Mouse (Mus musculus): ENCODE data around the gene Ppp2r2c. TPM values are rescaled to one million over a fixed set of nuclear protein-coding genes. Genes with fewer than 3 reads are reported as not detected.

Ppp2r2c gene
- total and polyA plus RNA-seq, 3 experiments = 0.05 TPM; not detected in 2

DNA sequence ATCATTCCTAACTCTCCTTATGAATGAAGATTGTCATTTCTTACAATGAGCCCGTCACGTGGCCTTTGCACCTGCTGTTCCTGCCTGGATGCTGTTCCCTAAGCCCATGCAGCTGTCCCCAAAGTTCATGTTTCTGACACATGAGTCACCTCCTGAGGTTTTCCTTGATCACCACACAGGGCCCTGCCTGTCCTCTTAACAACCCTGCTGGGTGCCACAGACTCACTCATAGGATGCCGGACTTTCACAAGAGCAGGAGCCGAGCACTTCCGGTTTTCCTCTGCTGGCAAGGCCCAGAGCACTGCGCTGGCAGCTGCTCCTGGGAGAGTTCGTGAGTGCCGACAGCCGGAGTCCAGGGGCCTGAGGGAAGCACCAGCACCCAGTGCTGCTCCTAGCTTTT, 132.7 kb downstream of the Ppp2r2c start:
- H3K36me3 ChIP-seq (replicated peaks) = no peaks in the 10 kb centered on the region
- H3K4me3 ChIP-seq (ENCODE audit: low read depth, low read length) = no peak overlapping the region
- no peaks in the 10 kb centered on the region for H3K4me1 ChIP-seq (ENCODE audit: insufficient read depth, low read depth, low read length)
- H3K9me3 ChIP-seq (replicated peaks) = peaks cover 25% of the 10 kb centered on the region
- ATAC-seq (ENCODE audit: extremely low read depth, insufficient number of reproducible peaks, low FRiP score, poor library complexity, severe bottlenecking) = no peak
- no peaks in the 10 kb centered on the region for H3K27me3 ChIP-seq (ENCODE audit: insufficient read depth, low read length)
- TF ChIP-seq GATA2 (IDR thresholded peaks at IDR 0.05; ENCODE audit: borderline replicate concordance, low read depth, low read length) = no peak
- TF ChIP-seq CTCF (IDR thresholded peaks at IDR 0.05; ENCODE audit: low read depth, low read length) = no peak
- no peak for DNase-seq (ENCODE audit: low spot score)

DNA sequence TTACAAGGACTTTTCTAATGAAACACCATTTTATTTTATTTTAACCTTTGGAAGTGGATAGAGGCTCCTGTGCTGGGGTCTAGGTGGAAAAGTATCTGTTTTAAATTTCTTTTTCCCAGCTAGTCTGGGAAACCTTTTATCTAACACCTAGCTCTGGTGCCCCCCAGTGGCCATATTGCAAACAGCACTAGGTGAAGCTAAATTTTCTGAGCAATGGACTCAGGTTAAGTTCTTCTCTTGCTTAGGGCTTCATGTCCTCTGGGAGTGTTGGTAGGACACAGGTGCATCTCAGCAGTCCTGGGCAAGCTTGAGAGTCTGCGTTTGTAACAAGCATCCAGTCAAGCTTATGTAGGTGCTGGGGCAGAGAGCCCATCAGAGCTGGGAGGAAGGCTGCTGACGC, 133.7 kb downstream of the Ppp2r2c start:
- H3K9me3 ChIP-seq (replicated peaks) = peaks cover 20% of the 10 kb centered on the region
- H3K4me1 ChIP-seq (ENCODE audit: insufficient read depth, low read depth, low read length) = no peaks in the 10 kb centered on the region
- no peak overlapping the region for H3K4me3 ChIP-seq (ENCODE audit: low read depth, low read length)
- no peak for ATAC-seq (ENCODE audit: extremely low read depth, insufficient number of reproducible peaks, low FRiP score, poor library complexity, severe bottlenecking)
- no peaks in the 10 kb centered on the region for H3K27me3 ChIP-seq (ENCODE audit: insufficient read depth, low read length)
- TF ChIP-seq TAL1 (conservative IDR thresholded peaks at IDR 0.05; ENCODE audit: low read depth, low read length) = no peak
- TF ChIP-seq GATA1 (IDR thresholded peaks at IDR 0.05; ENCODE audit: borderline replicate concordance, low read length) = no peak
- TF ChIP-seq POLR2AphosphoS5 (IDR thresholded peaks at IDR 0.05; ENCODE audit: insufficient replicate concordance, low read depth, low read length) = no peak
- no peak for TF ChIP-seq GATA2 (IDR thresholded peaks at IDR 0.05; ENCODE audit: borderline replicate concordance, low read depth, low read length)
- no peak for TF ChIP-seq CTCF (IDR thresholded peaks at IDR 0.05; ENCODE audit: low read depth, low read length)
- DNase-seq (ENCODE audit: low spot score) = no peak
- H3K36me3 ChIP-seq (replicated peaks) = no peaks in the 10 kb centered on the region

Other genes with a start within 250 kb of the Ppp2r2c start
- 21.4 and 27.5 TPM in 2 replicates for gene D5Ertd579e, start 172.5 kb upstream of the Ppp2r2c start, total RNA-seq (2014; fragmentation: Nextera tagmentation)
- 34.4 and 39.4 TPM in 2 replicates for gene D5Ertd579e, start 172.5 kb upstream of the Ppp2r2c start, total RNA-seq (2017)
- 3.4 and 3.5 TPM in 2 replicates for gene D5Ertd579e, start 172.5 kb upstream of the Ppp2r2c start, polyA plus RNA-seq (2012)
- gene Bloc1s4, start 119.9 kb upstream of the Ppp2r2c start, total RNA-seq (2014; fragmentation: Nextera tagmentation) = 5.1 and 9.3 TPM in 2 replicates
- gene Bloc1s4, start 119.9 kb upstream of the Ppp2r2c start, total RNA-seq (2017) = 17.6 and 19.7 TPM in 2 replicates
- gene Bloc1s4, start 119.9 kb upstream of the Ppp2r2c start, polyA plus RNA-seq (2012) = 15.9 and 22.4 TPM in 2 replicates
- gene Mrfap1, start 71.7 kb upstream of the Ppp2r2c start, total RNA-seq (2014; fragmentation: Nextera tagmentation) = 101 and 106 TPM in 2 replicates
- 278 and 310 TPM in 2 replicates for gene Mrfap1, start 71.7 kb upstream of the Ppp2r2c start, total RNA-seq (2017)
- gene Mrfap1, start 71.7 kb upstream of the Ppp2r2c start, polyA plus RNA-seq (2012) = 98.5 and 126 TPM in 2 replicates
- gene Man2b2, start 37.9 kb upstream of the Ppp2r2c start, total RNA-seq (2014; fragmentation: Nextera tagmentation) = 43.8 and 45.0 TPM in 2 replicates
- 17.3 and 18.6 TPM in 2 replicates for gene Man2b2, start 37.9 kb upstream of the Ppp2r2c start, total RNA-seq (2017)
- gene Man2b2, start 37.9 kb upstream of the Ppp2r2c start, polyA plus RNA-seq (2012) = 39.3 and 43.3 TPM in 2 replicates
- not detected in 2 replicates for gene Wfs1, start 120.7 kb downstream of the Ppp2r2c start, total RNA-seq (2014; fragmentation: Nextera tagmentation)
- gene Wfs1, start 120.7 kb downstream of the Ppp2r2c start, total RNA-seq (2017) = 0.05 TPM in 1 of 2 replicates, not detected in the other
- 0.02 TPM in 1 of 2 replicates, not detected in the other for gene Wfs1, start 120.7 kb downstream of the Ppp2r2c start, polyA plus RNA-seq (2012)
- gene Gm1043, start 216.9 kb downstream of the Ppp2r2c start, total RNA-seq (2014; fragmentation: Nextera tagmentation) = not detected in 2 replicates
- gene Gm1043, start 216.9 kb downstream of the Ppp2r2c start, total RNA-seq (2017) = 0.17 and 0.38 TPM in 2 replicates
- not detected in 2 replicates for gene Gm1043, start 216.9 kb downstream of the Ppp2r2c start, polyA plus RNA-seq (2012)